Mouse (Mus musculus): ENCODE data around the gene Mmgt2.

DNA sequence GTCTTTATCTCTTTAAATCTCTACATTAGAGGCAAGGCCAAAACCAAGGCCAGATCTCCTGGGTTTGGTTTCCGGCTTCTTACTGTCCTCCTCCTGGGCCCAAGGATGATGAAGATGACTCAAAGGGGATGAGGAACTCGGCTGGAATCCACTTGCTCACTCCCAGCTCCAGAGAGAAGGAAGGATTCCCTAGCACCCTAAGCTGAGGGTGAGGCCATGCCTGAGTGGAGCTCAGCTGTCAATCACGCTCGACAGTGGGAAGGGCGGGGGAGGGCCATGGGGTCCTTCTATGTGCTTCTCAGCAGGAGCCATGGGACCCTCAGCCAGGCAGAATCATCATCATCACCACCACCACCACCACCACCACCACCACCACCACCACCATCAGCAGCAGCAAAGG lies 11.1 kb upstream of the Mmgt2 start:
- TF ChIP-seq CTCF (IDR thresholded peaks at IDR 0.05; ENCODE audit: borderline replicate concordance, control insufficient read depth, extremely low read depth, insufficient read depth, low read length, poor library complexity) (no peak), POLR2A (IDR thresholded peaks at IDR 0.05; ENCODE audit: control insufficient read depth, extremely low read depth, insufficient read depth, low read length, poor library complexity) (no peak)

Measured in thymus, adult 2 months (tissue).